Mouse (Mus musculus) thymus, adult 2 months (tissue): ENCODE data around the gene Sec22b.

ENCODE experiments used
- CTCF ChIP-seq: fragments of 200-500 bp; IDR thresholded peaks from 2 replicates; pipeline ENCODE4 v1.5.1; 2012; ENCODE audit warnings: mild to moderate bottlenecking, control low read depth, low read length, moderate library complexity, borderline replicate concordance; ENCODE audit not compliant: control insufficient read depth, poor library complexity, insufficient read depth; ENCODE audit errors: extremely low read depth
- POLR2A ChIP-seq: fragments of 200-500 bp; IDR thresholded peaks from 2 replicates; pipeline ENCODE4 v1.6.1; 2012; ENCODE audit warnings: mild to moderate bottlenecking, low read length, control low read depth, moderate library complexity; ENCODE audit not compliant: control insufficient read depth, poor library complexity, insufficient read depth; ENCODE audit errors: extremely low read depth

- TF ChIP-seq CTCF (no peak), POLR2A (no peak)
Measured at GRCm38 (mm10) chr3:97971117-97971516, 70.1 kb downstream of the Sec22b start.
